Mouse (Mus musculus): Measurements from ENCODE around the gene Olfr130. TPM values are rescaled to one million over a fixed set of nuclear protein-coding genes. Genes with fewer than 3 reads are reported as not detected.

Olfr130 gene
- total RNA-seq (2012; rRNA removed) = not detected in 2 replicates
- not detected in 2 replicates for total RNA-seq (2014; rRNA removed)
- not detected in 2 replicates for polyA plus RNA-seq (2012; ENCODE audit: insufficient read length, low read depth)

DNA sequence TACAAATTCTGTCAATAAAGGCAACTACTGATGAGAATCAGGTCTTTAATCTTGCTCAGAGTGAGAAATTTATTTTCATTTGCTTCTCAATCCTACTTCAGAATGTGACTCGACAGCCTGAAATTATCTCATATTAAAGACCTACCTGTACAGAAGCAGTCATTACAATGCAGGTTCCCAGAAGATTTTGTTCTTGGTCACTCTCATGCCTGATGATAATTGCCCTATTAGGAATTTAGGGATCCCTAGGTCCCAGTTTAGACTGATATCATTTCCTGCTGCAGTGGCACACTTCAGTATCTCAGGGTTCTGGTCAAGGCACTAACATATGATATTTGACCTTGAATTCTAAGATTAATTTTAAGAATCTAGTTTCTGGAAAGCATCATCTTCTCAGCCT, at the start of gene Olfr130:
Olfr130 (plus strand) TSS at position 301 of the 400 bp plus-strand sequence.
- H3K4me3 ChIP-seq (replicated peaks in 1 of 3; ENCODE audit: low read depth in 2 of 3, low read length in 2 of 3, poor library complexity in 1 of 3) = no peak within 1 kb of the TSS
- no peaks in the 10 kb centered on the region for H3K36me3 ChIP-seq (replicated peaks in 1 of 2; ENCODE audit: control insufficient read depth in 1 of 2, insufficient read depth in 1 of 2, low read length in 1 of 2)
- dilution Hi-C loops (cut with MboI; ENCODE audit: extremely low pct_ligation_motif_present, extremely low pct_unique_long_range_greater_than_20kb, low sequenced_read_pairs) = no loop called here
- H3K27ac ChIP-seq (ENCODE audit: insufficient read depth, low read depth) = no peak within 1 kb of the TSS
- H3K9ac ChIP-seq (ENCODE audit: insufficient read depth, low read depth) = no peak within 1 kb of the TSS
- no peak for DNase-seq (ENCODE audit: extremely low read depth)
- no peak within 1 kb of the TSS for H3K4me2 ChIP-seq (ENCODE audit: insufficient read depth, low read depth, poor library complexity, severe bottlenecking)
- TF ChIP-seq POLR2A (IDR thresholded peaks at IDR 0.05; ENCODE audit: low read depth, low read length) (no peak), IRF4 (IDR thresholded peaks at IDR 0.05; ENCODE audit: low read depth, low read length) (no peak), MEF2A (IDR thresholded peaks at IDR 0.05; ENCODE audit: borderline replicate concordance, low read depth, low read length) (no peak), PAX5 (IDR thresholded peaks at IDR 0.05; ENCODE audit: low read length) (no peak), JUN (IDR thresholded peaks at IDR 0.05; ENCODE audit: insufficient read depth, low read depth, low read length) (no peak)
- peaks cover 14% of the 10 kb centered on the region for H3K9me3 ChIP-seq (replicated peaks; ENCODE audit: low read length)
- H3K79me2 ChIP-seq (replicated peaks; ENCODE audit: control insufficient read depth, extremely low read depth, insufficient read depth, poor library complexity, severe bottlenecking) = no peaks in the 10 kb centered on the region
- in situ Hi-C loops (cut with MboI; ENCODE audit: low pct_ligation_motif_present, low pct_unique_long_range_greater_than_20kb, low sequenced_read_pairs) = no loop called here
- H3K27me3 ChIP-seq (replicated peaks) = no peaks in the 10 kb centered on the region
- no peaks in the 10 kb centered on the region for H3K4me1 ChIP-seq (ENCODE audit: control insufficient read depth in 1 of 2, insufficient read depth in 2 of 2)

DNA sequence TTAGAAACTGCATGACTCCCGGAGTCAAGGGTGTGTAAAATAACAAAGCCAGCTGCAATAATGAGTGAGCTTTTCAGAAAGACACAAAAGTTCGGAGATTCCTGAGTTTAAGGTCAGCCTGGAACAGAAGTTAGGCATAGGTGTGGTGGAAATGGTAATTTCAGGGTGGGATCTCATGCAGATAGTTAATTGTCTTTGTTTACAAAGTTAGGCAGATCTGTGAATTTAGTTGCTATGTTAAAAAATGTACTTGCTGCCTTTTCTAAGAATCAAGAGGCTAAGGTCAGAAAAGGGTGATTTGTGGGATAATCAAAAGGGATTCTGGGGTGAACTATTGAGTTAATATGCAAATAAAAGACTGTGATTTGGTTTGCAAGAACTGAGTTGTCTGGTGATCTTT, 47.4 kb upstream of the Olfr130 start:
- dilution Hi-C loops (cut with MboI; ENCODE audit: extremely low pct_ligation_motif_present, extremely low pct_unique_long_range_greater_than_20kb, low sequenced_read_pairs) (no loop called here), in situ Hi-C loops (cut with MboI; ENCODE audit: low pct_ligation_motif_present, low pct_unique_long_range_greater_than_20kb, low sequenced_read_pairs) (no loop called here)
- no peak for TF ChIP-seq JUND (conservative IDR thresholded peaks at IDR 0.05; ENCODE audit: low read depth, low read length)
- no peak overlapping the region for H3K4me3 ChIP-seq (replicated peaks in 1 of 3; ENCODE audit: low read depth in 2 of 3, low read length in 2 of 3, poor library complexity in 1 of 3)
- no peaks in the 10 kb centered on the region for H3K36me3 ChIP-seq (replicated peaks in 1 of 2; ENCODE audit: control insufficient read depth in 1 of 2, insufficient read depth in 1 of 2, low read length in 1 of 2)
- H3K79me2 ChIP-seq (replicated peaks; ENCODE audit: control insufficient read depth, extremely low read depth, insufficient read depth, poor library complexity, severe bottlenecking) = no peaks in the 10 kb centered on the region
- no peak overlapping the region for H3K9ac ChIP-seq (ENCODE audit: insufficient read depth, low read depth)
- DNase-seq (ENCODE audit: extremely low read depth) = no peak
- H3K27me3 ChIP-seq (replicated peaks) = no peaks in the 10 kb centered on the region
- H3K27ac ChIP-seq (ENCODE audit: insufficient read depth, low read depth) = no peak overlapping the region
- peaks cover 29% of the 10 kb centered on the region for H3K9me3 ChIP-seq (replicated peaks; ENCODE audit: low read length)
- H3K4me1 ChIP-seq (ENCODE audit: control insufficient read depth in 1 of 2, insufficient read depth in 2 of 2) = no peaks in the 10 kb centered on the region
- no peak overlapping the region for H3K4me2 ChIP-seq (ENCODE audit: insufficient read depth, low read depth, poor library complexity, severe bottlenecking)

DNA sequence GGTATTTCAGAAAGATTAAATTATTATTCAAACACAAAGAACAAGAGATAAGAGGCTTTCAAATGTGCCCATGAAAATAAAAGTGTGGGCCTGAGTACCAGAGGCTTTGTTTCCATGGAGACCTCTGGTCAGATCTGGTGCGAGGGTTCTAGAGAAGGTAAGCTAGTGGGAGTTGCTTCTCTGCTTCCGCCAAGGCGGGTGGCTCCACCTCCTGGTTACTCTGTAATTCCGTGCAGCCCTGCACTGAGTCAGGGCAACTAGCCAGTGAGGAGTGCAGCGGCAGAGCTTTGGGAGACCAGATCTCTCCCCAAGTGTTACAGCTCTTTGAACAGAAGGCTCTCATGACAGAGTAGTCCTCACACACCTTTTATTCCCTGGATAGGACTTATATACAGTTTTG, 37.4 kb upstream of the Olfr130 start:
- dilution Hi-C loops (cut with MboI; ENCODE audit: extremely low pct_ligation_motif_present, extremely low pct_unique_long_range_greater_than_20kb, low sequenced_read_pairs) (no loop called here), in situ Hi-C loops (cut with MboI; ENCODE audit: low pct_ligation_motif_present, low pct_unique_long_range_greater_than_20kb, low sequenced_read_pairs) (no loop called here)
- no peak for TF ChIP-seq MAZ (IDR thresholded peaks at IDR 0.05; ENCODE audit: low read depth, low read length)
- TF ChIP-seq TBP (conservative IDR thresholded peaks at IDR 0.05; ENCODE audit: low read depth, low read length) = no peak
- TF ChIP-seq GABPA (IDR thresholded peaks at IDR 0.05; ENCODE audit: insufficient replicate concordance, low read depth, low read length) = no peak
- no peak for TF ChIP-seq ELF1 (IDR thresholded peaks at IDR 0.05; ENCODE audit: low read depth, low read length)
- no peak for TF ChIP-seq HCFC1 (IDR thresholded peaks at IDR 0.05; ENCODE audit: low read depth, low read length)
- TF ChIP-seq MAX (IDR thresholded peaks at IDR 0.05; ENCODE audit: low read length) = no peak
- no peak for TF ChIP-seq NRF1 (IDR thresholded peaks at IDR 0.05; ENCODE audit: low read depth, low read length)
- no peak for TF ChIP-seq E2F4 (IDR thresholded peaks at IDR 0.05; ENCODE audit: insufficient replicate concordance, low read depth, low read length)
- Histone ChIP-seq H3K27me3 (replicated peaks) (no peaks in the 10 kb centered on the region), H3K4me2 (ENCODE audit: insufficient read depth, low read depth, poor library complexity, severe bottlenecking) (no peak overlapping the region), H3K4me1 (ENCODE audit: control insufficient read depth in 1 of 2, insufficient read depth in 2 of 2) (no peaks in the 10 kb centered on the region), H3K4me3 (replicated peaks in 1 of 3; ENCODE audit: low read depth in 2 of 3, low read length in 2 of 3, poor library complexity in 1 of 3) (no peak overlapping the region), H3K79me2 (replicated peaks; ENCODE audit: control insufficient read depth, extremely low read depth, insufficient read depth, poor library complexity, severe bottlenecking) (no peaks in the 10 kb centered on the region), H3K27ac (ENCODE audit: insufficient read depth, low read depth) (no peak overlapping the region), H3K9ac (ENCODE audit: insufficient read depth, low read depth) (no peak overlapping the region), H3K36me3 (replicated peaks in 1 of 2; ENCODE audit: control insufficient read depth in 1 of 2, insufficient read depth in 1 of 2, low read length in 1 of 2) (no peaks in the 10 kb centered on the region), H3K9me3 (replicated peaks; ENCODE audit: low read length) (peaks cover 26% of the 10 kb centered on the region)
- no peak for DNase-seq (ENCODE audit: extremely low read depth)

All from CH12.LX (cell line).